Mouse (Mus musculus) C2C12 (cell line): ENCODE data around the gene AI481877.

ENCODE experiments used
- CEBPB ChIP-seq: IDR thresholded peaks from one replicate; pipeline ENCODE4 v1.6.1; 2011; ENCODE audit warnings: low read depth, mild to moderate bottlenecking, control low read depth, moderate library complexity
- CTCF ChIP-seq: IDR thresholded peaks from one replicate; pipeline ENCODE4 v1.5.1; 2011; ENCODE audit not compliant: control insufficient read depth, insufficient read depth, insufficient read length
- FOSL1 ChIP-seq: IDR thresholded peaks from one replicate; pipeline ENCODE4 v1.8.0; 2011; ENCODE audit warnings: mild to moderate bottlenecking, low read length; ENCODE audit not compliant: poor library complexity, insufficient read depth, severe bottlenecking
- MAX ChIP-seq: IDR thresholded peaks from one replicate; pipeline ENCODE4 v1.6.1; 2011; ENCODE audit warnings: mild to moderate bottlenecking, control low read depth
- MYOD1 ChIP-seq: IDR thresholded peaks from one replicate; pipeline ENCODE4 v1.6.1; 2011; ENCODE audit warnings: low read depth; ENCODE audit not compliant: control insufficient read depth, insufficient read length
- MYOG ChIP-seq: IDR thresholded peaks from one replicate; pipeline ENCODE4 v1.6.1; 2011; ENCODE audit not compliant: control insufficient read depth, insufficient read length; ENCODE audit errors: extremely low read depth
- USF1 ChIP-seq: IDR thresholded peaks from one replicate; pipeline ENCODE4 v1.6.1; 2011; ENCODE audit warnings: low read depth, mild to moderate bottlenecking, control low read depth, moderate library complexity

- TF ChIP-seq MAX, result no peak
- no peak for TF ChIP-seq CTCF
- TF ChIP-seq MYOD1, result no peak
- no peak for TF ChIP-seq FOSL1
- TF ChIP-seq USF1, result no peak
- TF ChIP-seq MYOG, result no peak
- TF ChIP-seq CEBPB, result no peak
These were observed 91.6 kb downstream of the AI481877 start for GRCm38 (mm10) chr4:59047222-59047621.
